Mouse (Mus musculus) left cerebral cortex, adult 18-20 months (tissue): ENCODE measurements around the gene Eif4e2. TPM values are rescaled to one million over a fixed set of nuclear protein-coding genes. Genes with fewer than 3 reads are reported as not detected.

Source experiments
- total RNA-seq, 2 experiments: library from RNA; stranded (reverse); gene quantifications; 2 replicates each; pipeline ENCODE4 v1.2.3; 2021

Gene Eif4e2
- total RNA-seq, 2 experiments from 2014 or later, result 57.5 to 58.6 TPM

Other genes with a start within 250 kb of the Eif4e2 start
- not detected for gene Alppl2, start 124.0 kb upstream of the Eif4e2 start, total RNA-seq
- under 1 TPM in 1 of 2 experiments, not detected in 1; 0.14 TPM for gene Alpi, start 112.3 kb upstream of the Eif4e2 start, total RNA-seq
- gene Akp3, start 88.9 kb upstream of the Eif4e2 start, total RNA-seq, result not detected
- gene Ecel1, start 57.4 kb upstream of the Eif4e2 start, total RNA-seq, result 10 to 100 TPM; 11.1 to 13.4 TPM
- 1 to 10 TPM in 1 of 2 experiments, under 1 TPM in 1; 0.61 to 2.1 TPM for gene Prss56, start 30.6 kb upstream of the Eif4e2 start, total RNA-seq
- gene Chrnd, start 23.3 kb upstream of the Eif4e2 start, total RNA-seq, result not detected
- gene Chrng, start 9.3 kb upstream of the Eif4e2 start, total RNA-seq, result not detected
- gene Efhd1, start 50.4 kb downstream of the Eif4e2 start, total RNA-seq, result 10 to 100 TPM; 12.6 to 14.7 TPM
- gene Gigyf2, start 113.1 kb downstream of the Eif4e2 start, total RNA-seq, result 100 to 1,000 TPM; 133 to 144 TPM
- 1 to 10 TPM; 3.1 to 4.5 TPM for gene Kcnj13, start 180.8 kb downstream of the Eif4e2 start, total RNA-seq